8 mouse cellular contexts compared by ENCODE assay signal in genomic region chr11:40927168-40927567, GRCm38 (mm10).
A peak's percentile ranks its signal among the peaks of the same experiment; 100 is the strongest.
DNase-seq lines count a peak whose midpoint lies in the region; ATAC-seq lines count a peak whose summit lies in the region.

No protein-coding gene starts in this region.

- 0 out of 2 replicates have a peak, but pooled peaks have one; percentile 49 for ATAC-seq in kidney, embryonic 14.5 days (ENCODE audit: low FRiP score, low TSS enrichment)
- no peak; the same call in 1 of the 2 replicates for ATAC-seq in limb, embryonic 13.5 days (ENCODE audit: low FRiP score, low read depth)
- ATAC-seq in neural tube, embryonic 14.5 days (ENCODE audit: low read depth): peak; percentile 72; the same call in 1 of the 2 replicates
- no peak for ATAC-seq in CD4-positive, CD25-positive, alpha-beta regulatory T cell, adult 4 months

- WGBS in kidney, embryonic 14.5 days: 4% methylated on average over 12 of the region's 12 CpGs
- WGBS in limb, embryonic 13.5 days: 3% methylated on average over 12 of the region's 12 CpGs
- WGBS in neural tube, embryonic 14.5 days: 4% methylated on average over 12 of the region's 12 CpGs

- H3K36me3 ChIP-seq in kidney, embryonic 14.5 days (ENCODE audit: control insufficient read depth, insufficient read depth, low read length): no peaks in the 10 kb centered on the region
- no peaks in the 10 kb centered on the region for H3K36me3 ChIP-seq in limb, embryonic 13.5 days
- no peaks in the 10 kb centered on the region for H3K36me3 ChIP-seq in neural tube, embryonic 14.5 days (ENCODE audit: control insufficient read depth, insufficient read depth, low read length)

- H3K4me3 ChIP-seq in kidney, embryonic 14.5 days (ENCODE audit: low read length): peak overlapping the region; percentile 1; the same call in 1 of the 2 replicates
- peak overlapping the region; percentile 28 for H3K4me3 ChIP-seq in limb, embryonic 13.5 days
- H3K4me3 ChIP-seq in neural tube, embryonic 14.5 days (ENCODE audit: low read depth, low read length): peak overlapping the region; percentile 20

- H3K27ac ChIP-seq in kidney, embryonic 14.5 days (ENCODE audit: low read depth, low read length): no peak overlapping the region
- H3K27ac ChIP-seq in limb, embryonic 13.5 days: no peak overlapping the region
- no peak overlapping the region for H3K27ac ChIP-seq in neural tube, embryonic 14.5 days (ENCODE audit: low read depth, low read length)

- no peaks in the 10 kb centered on the region for H3K9me3 ChIP-seq in kidney, embryonic 14.5 days (ENCODE audit: control insufficient read depth, low read length)
- H3K9me3 ChIP-seq in limb, embryonic 13.5 days: no peaks in the 10 kb centered on the region
- no peaks in the 10 kb centered on the region for H3K9me3 ChIP-seq in neural tube, embryonic 14.5 days (ENCODE audit: control insufficient read depth, low read length)

- H3K9ac ChIP-seq in kidney, embryonic 14.5 days (ENCODE audit: low read depth, low read length): no peak overlapping the region
- H3K9ac ChIP-seq in limb, embryonic 13.5 days: no peak overlapping the region
- no peak overlapping the region for H3K9ac ChIP-seq in neural tube, embryonic 14.5 days (replicated peaks; ENCODE audit: low read depth, low read length)

- H3K27me3 ChIP-seq in kidney, embryonic 14.5 days (ENCODE audit: control insufficient read depth, insufficient read depth, low read length): no peaks in the 10 kb centered on the region
- H3K27me3 ChIP-seq in limb, embryonic 13.5 days: no peaks in the 10 kb centered on the region
- no peaks in the 10 kb centered on the region for H3K27me3 ChIP-seq in neural tube, embryonic 14.5 days (ENCODE audit: control insufficient read depth, insufficient read depth, low read length)

- no peaks in the 10 kb centered on the region for H3K4me1 ChIP-seq in kidney, embryonic 14.5 days (ENCODE audit: control insufficient read depth, insufficient read depth, low read length)
- no peaks in the 10 kb centered on the region for H3K4me1 ChIP-seq in limb, embryonic 13.5 days
- no peaks in the 10 kb centered on the region for H3K4me1 ChIP-seq in neural tube, embryonic 14.5 days (ENCODE audit: control insufficient read depth, insufficient read depth, low read length)

- H3K4me2 ChIP-seq in kidney, embryonic 14.5 days (replicated peaks; ENCODE audit: low read depth, low read length): 0 out of 2 replicates have a peak overlapping the region, but pooled peaks have one; percentile 4
- peak overlapping the region; percentile 54 for H3K4me2 ChIP-seq in limb, embryonic 13.5 days (replicated peaks)
- H3K4me2 ChIP-seq in neural tube, embryonic 14.5 days (ENCODE audit: low read depth, low read length): peak overlapping the region; percentile 49

- peak; percentile 7 for DNase-seq in ovary, postnatal 10 days (ENCODE audit: low spot score)
- DNase-seq in ovary, adult 18-20 months (ENCODE audit: low spot score): no peak
- peak; percentile 81 to 87 for DNase-seq in cerebellum, postnatal 25 days
- DNase-seq in frontal cortex, postnatal 36 days (ENCODE audit: low spot score in 2 of 2): peak; percentile 64 to 89

Comparison
In these comparisons a context has a peak if more than half of its experiments do, and no peak if none do; other contexts are left out.
1. ATAC-seq: peak in kidney, embryonic 14.5 days (single experiment) and neural tube, embryonic 14.5 days (single experiment); none in limb, embryonic 13.5 days (single experiment) and CD4-positive, CD25-positive, alpha-beta regulatory T cell, adult 4 months (single experiment).
2. H3K4me2 ChIP-seq: peak in every context shown above with its lines; median percentile 54 in limb, embryonic 13.5 days; 49 in neural tube, embryonic 14.5 days; 4 in kidney, embryonic 14.5 days.
3. Peak in every context shown above with its lines, with median percentiles within 50 percentile points of each other: H3K4me3 ChIP-seq.